Mouse (Mus musculus) erythroblast, embryonic 14.5 days (primary cell): ENCODE measurements around the gene Cga. TPM values are rescaled to one million over a fixed set of nuclear protein-coding genes. Genes with fewer than 3 reads are reported as not detected.

ENCODE experiments used
- H3K27me3 ChIP-seq: 2 replicates; pipeline ENCODE4 v1.6.1; 2012; ENCODE audit warnings: inconsistent platforms; ENCODE audit not compliant: control insufficient read depth
- H3K36me3 ChIP-seq: 2 replicates; pipeline ENCODE4 v1.6.1; 2012; ENCODE audit warnings: mild to moderate bottlenecking, inconsistent platforms; ENCODE audit not compliant: control insufficient read depth
- H3K4me1 ChIP-seq: 2 replicates; pipeline ENCODE4 v1.6.1; 2012; ENCODE audit warnings: inconsistent platforms; ENCODE audit not compliant: control insufficient read depth
- H3K4me3 ChIP-seq: replicated peaks from 2 replicates; pipeline ENCODE3; 2012; ENCODE audit warnings: moderate library complexity, mild to moderate bottlenecking, inconsistent platforms
- H3K9me3 ChIP-seq: 2 replicates; pipeline ENCODE4 v1.6.1; 2012; ENCODE audit warnings: low read length, inconsistent platforms, mixed read lengths; ENCODE audit not compliant: control insufficient read depth
- GATA1 ChIP-seq: IDR thresholded peaks from 2 replicates; pipeline ENCODE4 v1.6.1; 2012; ENCODE audit warnings: low read length, inconsistent platforms, mixed read lengths
- TAL1 ChIP-seq: IDR thresholded peaks from 3 replicates; pipeline ENCODE4 v1.6.1; 2012; ENCODE audit warnings: low read length, inconsistent platforms, mixed read lengths
- polyA plus RNA-seq: library from polyadenylated mRNA; stranded (reverse); fragments of >175 nt; gene quantifications from 2 replicates; pipeline ENCODE4 v1.2.3, GENCODE M21; 2012

Gene Cga
- polyA plus RNA-seq, 1 experiment = not detected

DNA sequence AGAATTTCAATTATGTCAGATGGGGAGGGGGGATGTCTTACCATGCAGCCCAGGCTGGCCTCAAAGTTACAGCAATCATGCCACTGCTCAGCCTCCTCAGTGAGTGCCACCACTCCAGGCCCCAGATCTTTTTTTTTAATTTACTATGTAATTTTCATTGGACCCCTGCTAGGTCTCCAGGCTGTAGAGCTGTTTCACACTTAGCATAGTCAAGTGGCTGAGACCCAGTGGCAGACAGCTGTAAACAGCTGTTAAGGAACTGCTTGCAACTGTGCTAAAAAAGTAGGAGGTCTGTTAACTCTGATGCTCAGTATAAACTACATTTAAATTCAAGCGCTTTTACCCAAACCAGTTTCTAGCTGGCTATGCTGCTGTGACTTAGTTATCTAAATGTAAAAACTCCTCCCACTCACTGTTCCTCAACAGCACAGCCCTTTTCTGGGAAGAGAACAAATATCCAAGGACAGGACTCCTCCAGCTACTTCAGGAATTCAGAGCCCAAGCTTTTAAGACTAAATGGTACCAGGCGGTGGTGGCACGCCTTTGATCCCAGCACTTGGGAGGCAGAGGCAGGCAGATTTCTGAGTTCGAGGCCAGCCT is 20.6 kb upstream of the Cga start:
- H3K4me3 ChIP-seq = no peak overlapping the region
- H3K9me3 ChIP-seq = no peaks in the 10 kb centered on the region
- TF ChIP-seq TAL1 = no peak
- no peak for TF ChIP-seq GATA1
- peaks cover 7% of the 10 kb centered on the region for H3K4me1 ChIP-seq
- H3K27me3 ChIP-seq = no peaks in the 10 kb centered on the region
- peaks cover 10% of the 10 kb centered on the region for H3K36me3 ChIP-seq

DNA sequence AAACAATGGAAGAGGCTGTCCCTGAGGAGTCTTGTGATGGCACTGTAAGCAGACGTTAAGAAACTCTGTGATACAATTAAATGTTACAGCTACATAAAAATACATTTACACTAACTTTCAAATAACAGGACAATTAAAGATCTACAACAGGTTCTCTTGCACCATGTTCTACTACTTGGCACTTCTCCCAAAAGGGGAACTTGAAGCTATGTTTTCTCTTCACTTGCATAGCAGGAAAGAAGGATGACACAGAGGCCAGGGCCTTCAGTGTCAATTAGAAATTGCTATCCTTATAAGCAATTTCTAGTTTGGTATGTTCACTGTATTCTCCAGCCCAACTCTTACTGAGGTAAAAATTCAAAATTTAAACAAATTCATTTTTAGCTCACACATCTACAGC is 19.3 kb upstream of the Cga start:
- H3K9me3 ChIP-seq = no peaks in the 10 kb centered on the region
- H3K4me1 ChIP-seq = peaks cover 7% of the 10 kb centered on the region
- TF ChIP-seq GATA1 = no peak
- TF ChIP-seq TAL1 = no peak
- H3K36me3 ChIP-seq = peaks cover 17% of the 10 kb centered on the region
- no peak overlapping the region for H3K4me3 ChIP-seq
- H3K27me3 ChIP-seq = no peaks in the 10 kb centered on the region

DNA sequence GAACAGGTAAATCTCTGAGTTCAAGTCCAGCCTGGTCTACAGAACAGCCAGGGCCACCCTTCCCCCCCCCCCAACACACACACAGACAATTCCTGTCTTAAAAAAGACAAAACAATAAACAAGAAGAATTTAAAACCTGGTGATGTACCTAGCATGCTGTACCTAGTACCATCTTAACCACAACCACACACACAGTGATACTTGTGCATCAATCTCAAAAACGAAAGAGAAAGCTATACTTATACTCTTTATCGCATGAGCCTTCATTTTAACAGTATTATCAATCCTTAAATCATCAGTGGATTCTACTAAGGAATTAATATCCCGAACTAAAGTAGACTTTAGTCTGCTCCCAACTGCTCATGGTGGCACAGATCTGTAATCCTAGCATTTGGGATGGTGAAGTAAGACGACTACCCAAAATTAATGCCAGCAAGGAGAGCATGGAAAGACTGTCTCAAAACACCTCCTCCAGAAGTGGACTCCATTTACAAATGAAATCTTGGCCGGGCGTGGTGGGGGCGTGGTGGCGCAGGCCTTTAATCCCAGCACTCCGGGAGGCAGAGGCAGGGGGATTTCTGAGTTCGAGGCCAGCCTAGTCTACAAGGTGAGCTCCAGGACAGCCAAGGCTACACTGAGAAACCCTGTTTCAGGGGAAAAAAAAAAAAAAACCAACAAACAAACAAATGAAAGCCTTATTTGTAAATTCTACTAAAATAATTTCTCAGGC is 12.5 kb upstream of the Cga start:
- H3K4me1 ChIP-seq = peaks cover 36% of the 10 kb centered on the region
- TF ChIP-seq GATA1 (no peak), TAL1 (no peak)
- H3K9me3 ChIP-seq = no peaks in the 10 kb centered on the region
- H3K4me3 ChIP-seq = peak overlapping the region; percentile 91
- peaks cover 15% of the 10 kb centered on the region for H3K36me3 ChIP-seq
- no peaks in the 10 kb centered on the region for H3K27me3 ChIP-seq

DNA sequence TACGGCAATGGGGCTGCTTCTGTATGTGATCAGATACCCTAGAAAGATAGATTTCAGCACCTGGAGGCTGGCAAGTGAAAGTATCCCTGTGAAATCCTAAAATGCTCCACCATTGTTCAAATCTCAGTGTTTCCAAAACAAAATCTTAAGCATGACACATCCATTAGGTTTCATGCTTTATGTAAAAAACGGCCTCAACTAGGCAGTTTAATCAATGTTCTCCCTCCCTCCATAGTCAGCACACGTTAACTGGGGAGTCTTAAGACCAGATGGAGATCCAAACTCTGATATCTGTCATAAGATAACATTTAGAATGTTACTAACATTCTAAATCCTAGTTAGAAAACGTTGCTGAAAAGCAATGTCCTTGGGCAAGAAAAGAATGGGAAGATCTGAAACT is 11.7 kb upstream of the Cga start:
- Histone ChIP-seq H3K36me3 (peaks cover 9% of the 10 kb centered on the region), H3K27me3 (no peaks in the 10 kb centered on the region), H3K4me3 (peak overlapping the region; percentile 91), H3K4me1 (peaks cover 44% of the 10 kb centered on the region), H3K9me3 (no peaks in the 10 kb centered on the region)
- no peak for TF ChIP-seq TAL1
- TF ChIP-seq GATA1 = no peak

DNA sequence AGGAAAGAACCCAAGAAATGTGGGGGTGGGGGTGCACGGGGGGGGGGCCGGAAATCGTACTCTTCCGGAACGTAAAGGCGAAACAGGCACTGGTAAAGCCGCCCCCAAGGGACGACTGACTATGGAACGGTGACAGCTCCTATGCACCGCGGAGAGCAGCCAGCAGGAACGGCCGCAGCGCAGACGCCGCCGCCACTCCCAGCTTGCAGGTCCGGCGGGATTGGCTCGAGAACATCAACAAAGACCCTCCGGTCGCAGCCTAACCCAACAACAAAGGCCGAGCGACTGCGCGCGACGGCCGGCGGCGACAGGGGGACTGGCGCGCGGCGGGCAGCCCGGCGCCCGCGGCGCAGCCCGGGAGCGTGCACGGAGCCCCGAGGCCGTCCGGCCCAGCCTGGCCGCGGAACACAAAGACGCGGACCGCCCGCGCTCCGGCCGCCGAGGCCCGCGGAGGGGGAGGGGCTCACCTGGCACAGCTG is 11.2 kb upstream of the Cga start:
- H3K4me1 ChIP-seq = peaks cover 47% of the 10 kb centered on the region
- TF ChIP-seq TAL1 = no peak
- no peak for TF ChIP-seq GATA1
- peaks cover 8% of the 10 kb centered on the region for H3K36me3 ChIP-seq
- peak overlapping the region; percentile 91 for H3K4me3 ChIP-seq
- H3K9me3 ChIP-seq = no peaks in the 10 kb centered on the region
- H3K27me3 ChIP-seq = no peaks in the 10 kb centered on the region

DNA sequence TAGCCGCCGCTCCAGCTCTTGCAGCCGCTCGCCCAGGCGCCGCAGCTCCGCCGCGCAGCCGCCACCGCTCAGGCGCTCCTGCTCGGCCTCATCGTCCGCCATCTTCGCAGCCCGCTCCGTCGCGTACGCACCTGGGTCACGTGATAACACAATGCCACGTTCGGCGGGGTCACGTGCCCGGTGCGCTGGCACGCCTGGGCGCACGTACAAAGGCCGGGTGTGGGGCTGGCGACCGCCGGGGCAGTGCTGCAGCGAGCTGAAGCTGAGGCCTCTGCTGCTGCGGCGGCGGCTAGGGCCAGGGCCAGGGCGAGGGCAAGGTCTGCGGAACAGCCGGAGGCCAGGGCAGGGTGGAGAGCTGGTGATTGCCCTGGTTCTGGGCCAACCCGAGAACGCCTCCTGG is 10.8 kb upstream of the Cga start, which contains the start of gene Zfp292:
Gene Zfp292 (minus strand): TSS at position 143 of the 400 bp plus-strand sequence.
- TF ChIP-seq GATA1 (no peak), TAL1 (no peak)
- peaks cover 52% of the 10 kb centered on the region for H3K4me1 ChIP-seq
- H3K27me3 ChIP-seq = no peaks in the 10 kb centered on the region
- H3K9me3 ChIP-seq = no peaks in the 10 kb centered on the region
- peak within 1 kb of the TSS; percentile 91 for H3K4me3 ChIP-seq
- peaks cover 8% of the 10 kb centered on the region for H3K36me3 ChIP-seq

DNA sequence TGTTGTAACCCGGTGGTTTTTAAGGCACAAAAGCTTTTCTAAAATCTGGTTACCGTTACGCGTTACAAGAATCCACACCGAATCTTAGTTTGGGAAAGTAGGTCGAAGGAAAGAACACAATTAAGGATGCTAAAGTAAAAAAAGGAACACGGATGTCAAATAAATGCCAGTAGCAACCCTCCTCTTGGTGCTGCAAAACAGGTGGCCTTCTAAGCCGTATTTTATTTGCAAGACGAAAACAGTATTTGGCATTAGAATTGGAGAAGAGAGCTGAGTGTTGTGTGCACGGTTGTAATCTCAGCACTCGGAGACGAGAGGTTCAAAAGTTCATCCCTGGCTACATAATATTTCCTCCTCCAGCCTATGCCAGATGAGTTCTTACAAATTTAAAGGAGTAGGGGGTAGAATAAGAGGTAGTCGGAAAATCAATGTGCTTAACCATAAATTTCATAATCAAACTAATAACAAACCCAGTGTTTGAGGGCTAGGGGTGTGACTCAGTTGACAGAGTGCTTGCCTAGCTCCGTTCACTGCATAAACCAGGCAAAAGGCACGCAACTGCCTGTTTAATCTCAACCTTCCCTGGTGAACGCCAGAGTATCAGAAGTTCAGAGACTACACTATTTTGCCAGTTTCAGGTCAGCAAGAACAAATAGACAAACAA is 10.1 kb upstream of the Cga start:
- H3K4me1 ChIP-seq = peaks cover 52% of the 10 kb centered on the region

DNA sequence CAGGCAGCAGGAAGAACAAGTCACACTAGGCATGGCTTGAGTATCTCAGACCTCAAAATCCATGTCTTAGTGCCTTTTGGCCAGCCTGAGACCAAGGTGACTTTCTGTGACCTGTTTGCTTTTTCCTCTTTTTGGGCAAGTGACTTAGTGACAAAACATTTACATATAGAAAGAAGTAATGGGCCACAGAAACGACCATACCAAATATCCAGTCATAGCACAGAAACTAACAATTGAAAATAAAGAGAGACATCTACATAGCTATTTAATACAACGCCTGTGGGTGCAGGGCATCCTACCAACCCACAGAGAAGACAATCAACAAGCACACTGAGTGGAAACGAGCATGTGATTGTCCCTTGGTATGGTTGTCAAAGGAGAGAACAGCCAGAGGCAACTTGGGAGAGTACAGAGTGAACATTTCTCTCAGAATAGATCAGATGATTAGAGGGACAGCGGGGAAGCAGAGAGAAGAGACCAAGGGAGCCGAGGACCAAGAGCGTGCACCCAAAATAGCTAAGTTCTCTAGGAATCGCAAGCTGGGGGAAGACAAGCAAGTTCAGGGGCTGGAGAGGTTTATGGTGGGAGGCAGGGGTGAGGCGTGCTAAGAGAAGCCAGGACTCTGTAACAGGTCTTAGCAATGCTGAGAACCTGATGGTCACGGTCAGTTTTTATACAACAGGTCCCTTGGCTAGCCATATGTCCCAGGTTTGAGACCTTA is 7.8 kb upstream of the Cga start:
- H3K4me1 ChIP-seq = peaks cover 63% of the 10 kb centered on the region

More for the DNA sequence above, 10.1 kb upstream of the Cga start:
- no peak for TF ChIP-seq TAL1
- no peak for TF ChIP-seq GATA1
- peak overlapping the region; percentile 91 for H3K4me3 ChIP-seq
- H3K9me3 ChIP-seq = no peaks in the 10 kb centered on the region
- peaks cover under 1% of the 10 kb centered on the region; the same call in 1 of the 2 replicates for H3K27me3 ChIP-seq
- peaks cover 5% of the 10 kb centered on the region for H3K36me3 ChIP-seq

More for the DNA sequence above, 7.8 kb upstream of the Cga start:
- no peak for TF ChIP-seq GATA1
- TF ChIP-seq TAL1 = no peak
- Histone ChIP-seq H3K4me3 (peak overlapping the region; percentile 84), H3K9me3 (no peaks in the 10 kb centered on the region), H3K27me3 (peaks cover 22% of the 10 kb centered on the region), H3K36me3 (no peaks in the 10 kb centered on the region)
